In genomic region chr12:84625116-84625515, GRCm38 (mm10) we compare ENCODE assay signal across 12 mouse cellular contexts. TPM values are rescaled to one million over a fixed set of nuclear protein-coding genes. Genes with fewer than 3 reads are reported as not detected.
DNase-seq lines count a peak whose midpoint lies in the region; ATAC-seq and TF ChIP-seq lines count a peak whose summit lies in the region.
"Had no signal": no experiment of that assay in that cellular context is flagged by ENCODE, and none has a peak within 500 bp of the region (broad histone marks: within the 10 kb centered on the region; RNA-seq: fewer than 3 reads in every experiment).

No protein-coding gene starts in this region.

- peak overlapping the region; percentile 51 for H3K9ac ChIP-seq in hindbrain, embryonic 13.5 days
- H3K9ac ChIP-seq in neural tube, embryonic 13.5 days, result peak overlapping the region; percentile 1; the same call in 1 of the 2 replicates
- no peak overlapping the region for H3K9ac ChIP-seq in lung, postnatal 0 days (replicated peaks; ENCODE audit: low read depth)
- H3K9ac ChIP-seq: limb, embryonic 15.5 days had no signal

- intact Hi-C loops in left cerebral cortex, postnatal 36 days (cut with DNase I), result no loop called here

- no peak for ATAC-seq in hindbrain, embryonic 13.5 days (ENCODE audit: low FRiP score)
- ATAC-seq in neural tube, embryonic 13.5 days (ENCODE audit: low read depth), result peak; percentile 53; the same call in 1 of the 2 replicates
- ATAC-seq in lung, postnatal 0 days, result no peak

- H3K9me3 ChIP-seq in hindbrain, embryonic 13.5 days, result no peaks in the 10 kb centered on the region
- no peaks in the 10 kb centered on the region for H3K9me3 ChIP-seq in neural tube, embryonic 13.5 days
- H3K9me3 ChIP-seq in lung, postnatal 0 days (ENCODE audit: low read length), result no peaks in the 10 kb centered on the region
- H3K9me3 ChIP-seq: limb, embryonic 15.5 days had no signal

- no peak for TF ChIP-seq CTCF in lung, postnatal 0 days (IDR thresholded peaks at IDR 0.05)

- no peak overlapping the region for H3K4me3 ChIP-seq in hindbrain, embryonic 13.5 days
- no peak overlapping the region for H3K4me3 ChIP-seq in neural tube, embryonic 13.5 days
- no peak overlapping the region for H3K4me3 ChIP-seq in lung, postnatal 0 days (ENCODE audit: low read depth, low read length)
- H3K4me3 ChIP-seq: erythroblast, embryonic 14.5 days; limb, embryonic 15.5 days had no signal

- DNase-seq in left cerebral cortex, adult 18-20 months (ENCODE audit: low spot score in 2 of 2), result peak; percentile 13 to 36
- no peak for DNase-seq in left cerebral cortex, postnatal 36 days (ENCODE audit: low spot score in 2 of 2)
- peak; percentile 25 for DNase-seq in embryo, embryonic 9.5 days (ENCODE audit: extremely low spot score)
- no peak for DNase-seq in urinary bladder, postnatal 25 days (ENCODE audit: low spot score)
- DNase-seq in lung, postnatal 0 days (ENCODE audit: low spot score), result no peak
- DNase-seq in spleen, adult 18-20 months, result no peak

- WGBS in hindbrain, embryonic 13.5 days, result 4% methylated on average over 9 of the region's 9 CpGs
- 3% methylated on average over 9 of the region's 9 CpGs for WGBS in neural tube, embryonic 13.5 days
- 6% methylated on average over 9 of the region's 9 CpGs for WGBS in lung, postnatal 0 days

- no peak for TF ChIP-seq EP300 in lung, postnatal 0 days (IDR thresholded peaks at IDR 0.05)

- peaks cover 19% of the 10 kb centered on the region for H3K27me3 ChIP-seq in hindbrain, embryonic 13.5 days
- H3K27me3 ChIP-seq in neural tube, embryonic 13.5 days, result no peaks in the 10 kb centered on the region; the same call in 1 of the 2 replicates
- H3K27me3 ChIP-seq in lung, postnatal 0 days (replicated peaks; ENCODE audit: insufficient read depth, low read length), result peaks cover 8% of the 10 kb centered on the region; the same call in 1 of the 2 replicates

- H3K36me3 ChIP-seq in hindbrain, embryonic 13.5 days, result no peaks in the 10 kb centered on the region
- no peaks in the 10 kb centered on the region for H3K36me3 ChIP-seq in neural tube, embryonic 13.5 days
- H3K36me3 ChIP-seq in lung, postnatal 0 days (ENCODE audit: insufficient read depth, low read length), result no peaks in the 10 kb centered on the region
- H3K36me3 ChIP-seq: limb, embryonic 15.5 days had no signal

- H3K4me2 ChIP-seq in hindbrain, embryonic 13.5 days, result peak overlapping the region; percentile 40
- H3K4me2 ChIP-seq in neural tube, embryonic 13.5 days, result peak overlapping the region; percentile 40
- no peak overlapping the region for H3K4me2 ChIP-seq in lung, postnatal 0 days (replicated peaks; ENCODE audit: low read depth, low read length)
- H3K4me2 ChIP-seq: limb, embryonic 15.5 days had no signal

- no peak overlapping the region for H3K27ac ChIP-seq in hindbrain, embryonic 13.5 days
- H3K27ac ChIP-seq in neural tube, embryonic 13.5 days (replicated peaks), result no peak overlapping the region
- no peak overlapping the region for H3K27ac ChIP-seq in lung, postnatal 0 days (ENCODE audit: low read length)
- H3K27ac ChIP-seq: limb, embryonic 15.5 days; macrophage had no signal

- H3K4me1 ChIP-seq in hindbrain, embryonic 13.5 days (replicated peaks), result peaks cover 9% of the 10 kb centered on the region
- H3K4me1 ChIP-seq in neural tube, embryonic 13.5 days (replicated peaks), result peaks cover 14% of the 10 kb centered on the region
- H3K4me1 ChIP-seq in lung, postnatal 0 days (ENCODE audit: insufficient read depth, low read depth, low read length), result no peaks in the 10 kb centered on the region

RNA-seq across cellular contexts. Expression of gene Abcd4, which starts 7.9 kb away (rescaled TPM):
- total RNA-seq in left cerebral cortex, adult 18-20 months (2021), result 10 to 100 TPM in 1 of 2 experiments, 1 to 10 TPM in 1; 7.9 to 10.2 TPM
- total RNA-seq in left cerebral cortex, postnatal 36 days (2021), result 10 to 100 TPM; 10.5 to 13.1 TPM
- 12.4 and 13.8 TPM in 2 replicates for polyA plus RNA-seq in hindbrain, embryonic 13.5 days (2015; fragmentation: Nextera tagmentation; extraction: Ambion mirVana)
- polyA plus RNA-seq in neural tube, embryonic 13.5 days (2015; fragmentation: Nextera tagmentation; extraction: Ambion mirVana), result 12.8 TPM in 2 replicates
- polyA plus RNA-seq in lung, postnatal 0 days (2015; fragmentation: Nextera tagmentation; extraction: Ambion mirVana), result 9.2 and 10.5 TPM in 2 replicates

RNA-seq across cellular contexts. Expression of gene Vrtn, which starts 15.7 kb away (rescaled TPM):
- not detected for total RNA-seq in left cerebral cortex, adult 18-20 months (2021)
- total RNA-seq in left cerebral cortex, postnatal 36 days (2021), result under 1 TPM in 1 of 2 experiments, not detected in 1; 0.47 TPM
- polyA plus RNA-seq in hindbrain, embryonic 13.5 days (2015; fragmentation: Nextera tagmentation; extraction: Ambion mirVana), result not detected in 2 replicates
- polyA plus RNA-seq in neural tube, embryonic 13.5 days (2015; fragmentation: Nextera tagmentation; extraction: Ambion mirVana), result not detected in 2 replicates
- not detected in 2 replicates for polyA plus RNA-seq in lung, postnatal 0 days (2015; fragmentation: Nextera tagmentation; extraction: Ambion mirVana)
- polyA plus RNA-seq: erythroblast, embryonic 14.5 days; kidney, embryonic 16.5 days; limb, embryonic 15.5 days; macrophage had no signal

RNA-seq across cellular contexts. Expression of gene Vsx2, which starts 55.6 kb away (rescaled TPM):
- total RNA-seq in left cerebral cortex, adult 18-20 months (2021), result under 1 TPM; 0.26 to 0.35 TPM
- total RNA-seq in left cerebral cortex, postnatal 36 days (2021), result under 1 TPM; 0.16 to 0.22 TPM
- 5.4 and 10.1 TPM in 2 replicates for polyA plus RNA-seq in hindbrain, embryonic 13.5 days (2015; fragmentation: Nextera tagmentation; extraction: Ambion mirVana)
- 7.5 and 7.7 TPM in 2 replicates for polyA plus RNA-seq in neural tube, embryonic 13.5 days (2015; fragmentation: Nextera tagmentation; extraction: Ambion mirVana)
- not detected in 2 replicates for polyA plus RNA-seq in lung, postnatal 0 days (2015; fragmentation: Nextera tagmentation; extraction: Ambion mirVana)
- polyA plus RNA-seq: erythroblast, embryonic 14.5 days; kidney, embryonic 16.5 days; macrophage had no signal

Comparison
In these comparisons a context has a peak if more than half of its experiments do, and no peak if none do; other contexts are left out.
1. DNase-seq: peak in left cerebral cortex, adult 18-20 months (2 of 2) and embryo, embryonic 9.5 days (single experiment); none in left cerebral cortex, postnatal 36 days (0 of 2), urinary bladder, postnatal 25 days (single experiment), lung, postnatal 0 days (single experiment) and spleen, adult 18-20 months (0 of 2).